Mouse (Mus musculus) small intestine, adult 2 months (tissue): ENCODE data around the gene Ccdc158.

Experiments used
- CTCF ChIP-seq: fragments of 200-500 bp; IDR thresholded peaks from 2 replicates; pipeline ENCODE4 v1.5.1; 2012; ENCODE audit warnings: low read depth, mild to moderate bottlenecking, control low read depth, inconsistent platforms, low read length, moderate library complexity, mixed read lengths; ENCODE audit not compliant: insufficient replicate concordance, insufficient read length; ENCODE audit errors: extremely low read depth
- POLR2A ChIP-seq: fragments of 200-500 bp; IDR thresholded peaks from 2 replicates; pipeline ENCODE4 v1.6.1; 2012; ENCODE audit warnings: low read depth, mild to moderate bottlenecking, control low read depth, inconsistent platforms, low read length, moderate library complexity

- no peak for TF ChIP-seq POLR2A
- TF ChIP-seq CTCF = no peak
These were observed 19.4 kb upstream of the Ccdc158 start for GRCm38 (mm10) chr5:92694316-92694995.
